Comparison of ENCODE assay signal across 27 mouse cellular contexts in the genomic region with DNA sequence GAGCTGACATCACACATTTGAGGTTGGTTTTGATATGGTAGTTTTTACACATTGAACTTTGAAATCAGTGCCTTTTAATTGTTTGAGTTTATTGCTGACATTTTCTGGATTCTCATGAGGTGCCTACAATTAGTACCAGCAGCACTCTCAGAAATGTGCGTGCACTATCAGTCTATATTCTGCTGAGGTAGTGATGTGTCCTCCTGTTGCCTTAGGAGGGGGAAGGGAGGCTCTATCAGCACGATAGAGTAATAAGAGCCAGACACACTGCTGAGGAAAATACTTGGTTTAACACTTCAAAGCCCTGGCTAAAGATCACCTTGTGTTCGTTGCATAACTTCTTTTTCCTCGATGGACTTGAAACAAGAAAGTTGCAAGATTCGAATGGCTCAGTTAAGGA.
A peak's percentile ranks its signal among the peaks of the same experiment; 100 is the strongest.
DNase-seq lines count a peak whose midpoint lies in the region; ATAC-seq and TF ChIP-seq lines count a peak whose summit lies in the region.
"Had no signal": no experiment of that assay in that cellular context is flagged by ENCODE, and none has a peak within 500 bp of the region (broad histone marks: within the 10 kb centered on the region; RNA-seq: fewer than 3 reads in every experiment).

No protein-coding gene starts in this region.

- no peaks in the 10 kb centered on the region for H3K9me3 ChIP-seq in heart, embryonic 10.5 days
- no peaks in the 10 kb centered on the region for H3K9me3 ChIP-seq in heart, embryonic 12.5 days (replicated peaks)
- no peaks in the 10 kb centered on the region for H3K9me3 ChIP-seq in intestine, embryonic 15.5 days
- no peaks in the 10 kb centered on the region for H3K9me3 ChIP-seq in intestine, postnatal 0 days (ENCODE audit: control insufficient read depth)
- H3K9me3 ChIP-seq: embryonic facial prominence, embryonic 10.5 days; embryonic facial prominence, embryonic 13.5 days; forebrain, embryonic 10.5 days; forebrain, embryonic 13.5 days; heart, embryonic 15.5 days had no signal

- peak; percentile 45 for DNase-seq in heart, embryonic 10.5 days (ENCODE audit: low spot score)
- DNase-seq in kidney, adult 2 months: peak; percentile 52
- DNase-seq in kidney, adult 18-20 months: no peak
- DNase-seq in retina, postnatal 1 day: no peak
- DNase-seq: adrenal gland, adult 8-10 months; adrenal gland, postnatal 25 days; cerebellum, adult 18-20 months; cerebellum, postnatal 10 days; cerebellum, postnatal 36 days; embryo, embryonic 11 days; gastrocnemius, postnatal 10 days; gastrocnemius, postnatal 36 days; heart, postnatal 14 days; heart, postnatal 4 days had no signal

- no peak for TF ChIP-seq CTCF in kidney, adult 2 months (conservative IDR thresholded peaks at IDR 0.05; ENCODE audit: insufficient read depth, insufficient read length, low read depth, low read length)
- no peak for TF ChIP-seq CTCF in intestine, postnatal 0 days (IDR thresholded peaks at IDR 0.05; ENCODE audit: low read depth)

- ATAC-seq in heart, embryonic 12.5 days (ENCODE audit: insufficient number of reproducible peaks, low FRiP score): no peak
- ATAC-seq in intestine, embryonic 15.5 days: peak; percentile 54
- ATAC-seq in intestine, postnatal 0 days: peak; percentile 82
- ATAC-seq in erythroid progenitor cell, adult 5-6 weeks (replicated peaks; ENCODE audit: low FRiP score, poor library complexity, severe bottlenecking): no peak
- ATAC-seq: forebrain, embryonic 13.5 days; forebrain, embryonic 16.5 days; hindbrain, postnatal 0 days had no signal

- no peak overlapping the region for H3K4me3 ChIP-seq in heart, embryonic 10.5 days
- no peak overlapping the region for H3K4me3 ChIP-seq in heart, embryonic 12.5 days
- H3K4me3 ChIP-seq in kidney, adult 2 months (ENCODE audit: insufficient read depth, low read depth, low read length): no peak overlapping the region
- H3K4me3 ChIP-seq in intestine, embryonic 15.5 days (replicated peaks): no peak overlapping the region
- no peak overlapping the region for H3K4me3 ChIP-seq in intestine, postnatal 0 days (ENCODE audit: low read depth, low read length)
- H3K4me3 ChIP-seq: embryonic facial prominence, embryonic 10.5 days; embryonic facial prominence, embryonic 13.5 days; erythroblast, embryonic 14.5 days; forebrain, embryonic 10.5 days; forebrain, embryonic 13.5 days; heart, embryonic 15.5 days had no signal

- H3K27me3 ChIP-seq in heart, embryonic 10.5 days (ENCODE audit: insufficient read depth, poor library complexity, severe bottlenecking): no peaks in the 10 kb centered on the region
- H3K27me3 ChIP-seq in heart, embryonic 12.5 days (replicated peaks): no peaks in the 10 kb centered on the region
- no peaks in the 10 kb centered on the region for H3K27me3 ChIP-seq in kidney, adult 2 months (replicated peaks; ENCODE audit: control insufficient read depth, insufficient read depth, low read length)
- H3K27me3 ChIP-seq in intestine, embryonic 15.5 days (replicated peaks): no peaks in the 10 kb centered on the region
- no peaks in the 10 kb centered on the region for H3K27me3 ChIP-seq in intestine, postnatal 0 days (replicated peaks; ENCODE audit: control insufficient read depth, insufficient read depth, low read length)
- H3K27me3 ChIP-seq: embryonic facial prominence, embryonic 13.5 days; forebrain, embryonic 13.5 days; heart, embryonic 15.5 days had no signal

- no peak overlapping the region for H3K9ac ChIP-seq in heart, embryonic 12.5 days
- no peak overlapping the region for H3K9ac ChIP-seq in intestine, embryonic 15.5 days
- H3K9ac ChIP-seq in intestine, postnatal 0 days (ENCODE audit: low read depth, low read length): no peak overlapping the region
- H3K9ac ChIP-seq: embryonic facial prominence, embryonic 13.5 days; forebrain, embryonic 13.5 days; heart, embryonic 15.5 days; hindbrain, embryonic 14.5 days had no signal

- TF ChIP-seq POLR2A in kidney, adult 2 months (IDR thresholded peaks at IDR 0.05; ENCODE audit: low read depth, low read length): no peak

- peaks cover 17% of the 10 kb centered on the region for H3K4me1 ChIP-seq in heart, embryonic 10.5 days
- H3K4me1 ChIP-seq in heart, embryonic 12.5 days (replicated peaks): peaks cover 22% of the 10 kb centered on the region
- H3K4me1 ChIP-seq in kidney, adult 2 months (ENCODE audit: control insufficient read depth, insufficient read depth, low read length): peaks cover 11% of the 10 kb centered on the region
- H3K4me1 ChIP-seq in intestine, embryonic 15.5 days (replicated peaks): no peaks in the 10 kb centered on the region; the same call in 1 of the 2 replicates
- 0 out of 2 replicates have a peak, but pooled peaks cover 6% of the 10 kb centered on the region for H3K4me1 ChIP-seq in intestine, postnatal 0 days (replicated peaks; ENCODE audit: control insufficient read depth, insufficient read depth, low read length)
- H3K4me1 ChIP-seq: forebrain, embryonic 13.5 days had no signal

- no peak overlapping the region for H3K27ac ChIP-seq in heart, embryonic 10.5 days
- no peak overlapping the region for H3K27ac ChIP-seq in heart, embryonic 12.5 days (ENCODE audit: poor library complexity, severe bottlenecking)
- H3K27ac ChIP-seq in kidney, adult 2 months (ENCODE audit: insufficient read depth, low read depth, low read length): no peak overlapping the region
- H3K27ac ChIP-seq in intestine, embryonic 15.5 days: no peak overlapping the region
- H3K27ac ChIP-seq in intestine, postnatal 0 days (ENCODE audit: low read depth, low read length): no peak overlapping the region
- H3K27ac ChIP-seq: embryonic facial prominence, embryonic 10.5 days; embryonic facial prominence, embryonic 13.5 days; forebrain, embryonic 10.5 days; forebrain, embryonic 13.5 days; heart, embryonic 15.5 days; hindbrain, embryonic 14.5 days; hindbrain, postnatal 0 days had no signal

- H3K36me3 ChIP-seq in heart, embryonic 10.5 days: peaks cover 19% of the 10 kb centered on the region; the same call in 1 of the 2 replicates
- peaks cover 19% of the 10 kb centered on the region for H3K36me3 ChIP-seq in heart, embryonic 12.5 days
- no peaks in the 10 kb centered on the region; the same call in 1 of the 2 replicates for H3K36me3 ChIP-seq in kidney, adult 2 months (ENCODE audit: control insufficient read depth, insufficient read depth, low read length)
- no peaks in the 10 kb centered on the region; the same call in 1 of the 2 replicates for H3K36me3 ChIP-seq in intestine, embryonic 15.5 days
- peaks cover 19% of the 10 kb centered on the region for H3K36me3 ChIP-seq in intestine, postnatal 0 days (ENCODE audit: control insufficient read depth, insufficient read depth)

- H3K4me2 ChIP-seq in heart, embryonic 12.5 days: no peak overlapping the region
- no peak overlapping the region for H3K4me2 ChIP-seq in intestine, embryonic 15.5 days (replicated peaks)
- no peak overlapping the region for H3K4me2 ChIP-seq in intestine, postnatal 0 days (replicated peaks; ENCODE audit: low read depth)
- H3K4me2 ChIP-seq: embryonic facial prominence, embryonic 13.5 days; forebrain, embryonic 13.5 days; heart, embryonic 15.5 days; hindbrain, embryonic 14.5 days had no signal

- 65% methylated on average over 5 of the region's 5 CpGs for WGBS in heart, embryonic 10.5 days
- WGBS in heart, embryonic 12.5 days: 51% methylated on average over 5 of the region's 5 CpGs
- 55% methylated on average over 5 of the region's 5 CpGs for WGBS in kidney, adult 2 months
- WGBS in intestine, embryonic 15.5 days: 66% methylated on average over 5 of the region's 5 CpGs
- 40% methylated on average over 5 of the region's 5 CpGs for WGBS in intestine, postnatal 0 days

Comparison
In these comparisons a context has a peak if more than half of its experiments do, and no peak if none do; other contexts are left out.
1. DNase-seq: peak in heart, embryonic 10.5 days (single experiment) and kidney, adult 2 months (single experiment); none in kidney, adult 18-20 months (single experiment) and retina, postnatal 1 day (single experiment).
2. ATAC-seq: peak in intestine, embryonic 15.5 days (single experiment) and intestine, postnatal 0 days (single experiment); none in heart, embryonic 12.5 days (single experiment) and erythroid progenitor cell, adult 5-6 weeks (single experiment).